Mouse (Mus musculus) neural tube, embryonic 13.5 days (tissue): Measurements from ENCODE around the gene Gm7075. TPM values are rescaled to one million over a fixed set of nuclear protein-coding genes. Genes with fewer than 3 reads are reported as not detected.
"Not testable (repeated sequence)": the region's sequence is repeated elsewhere in the genome, so short reads cannot be mapped to it uniquely, and the experiment has no call there.

Source experiments
- ATAC-seq: fragments of 200-750 bp; cut with Nextera tagmentation; 2 replicates; pipeline ENCODE4 v1.8.0; 2017; ENCODE audit warnings: low read depth, mild to moderate bottlenecking, moderate TSS enrichment, moderate library complexity
- H3K27ac ChIP-seq: fragments of 300-500 bp; sonication (generic); replicated peaks from 2 replicates; pipeline ENCODE4 v1.5.1; 2015; ENCODE audit warnings: moderate library complexity, mild to moderate bottlenecking, inconsistent platforms
- H3K27me3 ChIP-seq: fragments of 300-500 bp; sonication (generic); 2 replicates; pipeline ENCODE4 v1.6.1; 2015; ENCODE audit warnings: mild to moderate bottlenecking, inconsistent platforms
- H3K36me3 ChIP-seq: fragments of 300-500 bp; sonication (generic); 2 replicates; pipeline ENCODE4 v1.6.1; 2015; ENCODE audit warnings: mild to moderate bottlenecking, inconsistent platforms
- H3K4me1 ChIP-seq: fragments of 300-500 bp; sonication (generic); replicated peaks from 2 replicates; pipeline ENCODE4 v1.6.1; 2015; ENCODE audit warnings: inconsistent platforms
- H3K4me2 ChIP-seq: fragments of 300-500 bp; sonication (generic); 2 replicates; pipeline ENCODE4 v1.6.1; 2015; ENCODE audit warnings: inconsistent platforms, mild to moderate bottlenecking, moderate library complexity
- H3K4me3 ChIP-seq: fragments of 300-500 bp; sonication (generic); 2 replicates; pipeline ENCODE4 v1.5.1; 2015; ENCODE audit warnings: mild to moderate bottlenecking, inconsistent platforms
- H3K9ac ChIP-seq: fragments of 300-500 bp; sonication (generic); 2 replicates; pipeline ENCODE4 v1.6.1; 2015; ENCODE audit warnings: moderate library complexity, mild to moderate bottlenecking, inconsistent platforms
- H3K9me3 ChIP-seq: fragments of 300-500 bp; sonication (generic); 2 replicates; pipeline ENCODE4 v1.6.1; 2016; ENCODE audit warnings: inconsistent platforms
- WGBS: fragments of 180-500 bp; shearing (Covaris S2); methylation state at CpG from one replicate; pipeline ENCODE4 v1.1.7; 2015; 5-methylcytosine and 5-hydroxymethylcytosine counted together
- polyA plus RNA-seq: library from polyadenylated mRNA; unstranded; fragments of >200 nt; fragmentation: Nextera tagmentation; extraction: Ambion mirVana; gene quantifications from 2 replicates; pipeline ENCODE4 v1.2.1, GENCODE M21; 2015

Gm7075 gene
- polyA plus RNA-seq, 1 experiment from 2014 or later, result not detected

DNA sequence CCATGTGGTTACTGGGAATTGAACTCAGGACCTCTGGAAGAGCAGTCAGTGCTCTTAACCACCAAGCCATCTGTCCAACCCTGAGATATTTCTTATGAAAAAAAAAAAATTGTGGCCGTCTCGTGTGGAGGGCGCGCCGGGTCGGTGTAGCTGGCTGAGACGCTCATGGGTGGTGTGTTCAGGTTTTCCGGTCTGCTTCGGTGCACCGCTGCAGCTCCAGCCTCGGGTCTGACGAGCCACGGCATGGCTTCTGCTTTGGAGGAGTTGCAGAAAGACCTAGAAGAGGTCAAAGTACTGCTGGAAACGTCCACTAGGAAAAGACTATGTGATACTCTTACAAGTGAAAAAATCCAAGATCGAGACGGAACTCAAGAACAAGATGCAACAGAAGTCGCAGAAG, 8.8 kb downstream of the Gm7075 start:
- H3K27me3 ChIP-seq, result no peaks in the 10 kb centered on the region
- no peak for ATAC-seq
- no peaks in the 10 kb centered on the region for H3K4me1 ChIP-seq
- H3K9ac ChIP-seq, result no peak overlapping the region
- H3K36me3 ChIP-seq, result peaks cover 4% of the 10 kb centered on the region; the same call in 1 of the 2 replicates
- no peak overlapping the region for H3K4me2 ChIP-seq
- no peak overlapping the region for H3K27ac ChIP-seq
- no peaks in the 10 kb centered on the region for H3K9me3 ChIP-seq
- H3K4me3 ChIP-seq, result no peak overlapping the region
- WGBS, result 90% methylated on average over 17 of the region's 17 CpGs

DNA sequence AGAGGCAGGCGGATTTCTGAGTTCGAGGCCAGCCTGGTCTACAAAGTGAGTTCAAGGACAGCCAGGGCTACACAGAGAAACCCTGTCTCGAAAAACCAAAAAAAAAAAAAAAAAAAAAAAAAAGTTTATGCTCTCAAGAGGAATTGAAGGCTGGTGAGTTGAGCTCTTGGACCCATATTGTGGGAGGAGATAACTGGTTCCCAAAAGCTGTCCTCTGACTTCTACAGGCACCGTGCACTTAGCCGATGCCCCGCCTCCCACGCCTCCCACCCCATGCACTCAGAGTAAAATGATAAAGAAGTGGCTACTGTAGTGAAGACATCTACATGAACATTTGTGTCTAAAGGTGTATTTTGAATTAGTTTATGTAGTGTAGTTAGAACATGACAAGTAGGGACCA, 9.9 kb downstream of the Gm7075 start:
- not testable (repeated sequence) for H3K4me3 ChIP-seq, H3K36me3 ChIP-seq, H3K4me2 ChIP-seq, H3K9ac ChIP-seq, H3K9me3 ChIP-seq, H3K4me1 ChIP-seq, ATAC-seq, H3K27ac ChIP-seq, H3K27me3 ChIP-seq
- WGBS, result 97% methylated on average over 6 of the region's 7 CpGs

DNA sequence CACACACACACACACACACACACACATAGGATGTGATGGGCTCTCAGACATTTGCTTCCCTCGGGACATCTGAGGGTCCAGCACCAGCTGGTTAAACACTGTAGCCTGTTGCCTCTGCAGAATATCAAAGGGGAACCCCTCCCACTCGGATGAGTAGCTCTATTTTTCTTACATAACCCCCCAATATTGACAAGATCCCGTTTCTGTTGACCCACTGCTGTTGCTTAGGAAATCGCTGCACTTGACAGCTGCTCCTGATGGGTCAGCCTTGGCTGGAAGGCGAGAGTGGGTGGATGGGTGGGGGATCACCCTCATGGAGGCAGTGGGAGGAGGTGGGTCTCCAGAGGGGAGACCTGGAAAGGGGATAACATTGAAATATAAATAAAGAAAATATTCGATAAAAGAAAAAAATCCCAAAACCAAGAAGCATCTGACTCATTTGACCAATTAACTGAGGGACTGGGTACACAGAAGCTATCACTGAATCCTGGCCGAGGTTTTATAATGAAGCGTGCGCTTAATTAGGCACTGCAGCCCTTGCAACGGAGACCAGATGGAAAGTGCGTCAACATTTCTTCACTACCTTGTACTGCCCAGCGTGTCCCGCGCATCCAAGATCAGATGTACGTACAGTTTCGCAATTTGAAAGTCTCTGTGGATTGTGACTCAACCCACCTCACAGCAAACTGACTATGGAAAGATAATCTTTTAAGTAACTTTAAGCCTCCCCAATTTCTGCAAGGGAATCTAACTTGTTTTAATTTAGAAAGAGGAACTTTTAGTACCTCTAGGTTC, 11.2 kb downstream of the Gm7075 start:
- peaks cover 7% of the 10 kb centered on the region; the same call in 1 of the 2 replicates for H3K36me3 ChIP-seq
- no peak overlapping the region for H3K27ac ChIP-seq
- no peak overlapping the region for H3K9ac ChIP-seq
- ATAC-seq, result no peak
- H3K4me1 ChIP-seq, result no peaks in the 10 kb centered on the region
- H3K4me3 ChIP-seq, result no peak overlapping the region
- H3K9me3 ChIP-seq, result no peaks in the 10 kb centered on the region
- H3K27me3 ChIP-seq, result no peaks in the 10 kb centered on the region
- H3K4me2 ChIP-seq, result no peak overlapping the region
- WGBS, result 69% methylated on average over 16 of the region's 16 CpGs

DNA sequence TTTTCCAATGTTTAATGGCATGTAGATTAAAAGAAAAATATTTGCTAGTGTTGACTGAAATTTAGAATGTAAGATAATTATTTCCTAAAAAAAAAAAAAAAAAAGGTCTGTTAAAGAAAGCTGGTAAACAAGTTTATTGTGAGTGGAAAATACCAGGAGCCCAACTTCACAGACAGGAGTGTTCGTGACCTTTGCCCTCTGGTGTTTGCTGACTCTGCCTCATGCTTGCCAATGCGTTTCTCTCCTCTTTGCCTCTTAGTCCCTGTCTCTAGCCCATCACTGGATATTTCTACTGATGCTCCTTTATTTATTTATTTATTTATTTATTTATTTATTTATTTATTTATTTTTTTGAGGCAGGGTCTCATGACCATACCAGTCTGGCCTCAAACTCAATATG, 18.0 kb downstream of the Gm7075 start:
- H3K27me3 ChIP-seq, result no peaks in the 10 kb centered on the region
- H3K27ac ChIP-seq, result no peak overlapping the region
- no peak overlapping the region for H3K4me2 ChIP-seq
- no peak for ATAC-seq
- no peaks in the 10 kb centered on the region for H3K9me3 ChIP-seq
- H3K4me3 ChIP-seq, result no peak overlapping the region
- WGBS, result 85% methylated on average over 2 of the region's 2 CpGs
- H3K36me3 ChIP-seq, result peaks cover 7% of the 10 kb centered on the region; the same call in 1 of the 2 replicates
- H3K9ac ChIP-seq, result no peak overlapping the region
- no peaks in the 10 kb centered on the region for H3K4me1 ChIP-seq

DNA sequence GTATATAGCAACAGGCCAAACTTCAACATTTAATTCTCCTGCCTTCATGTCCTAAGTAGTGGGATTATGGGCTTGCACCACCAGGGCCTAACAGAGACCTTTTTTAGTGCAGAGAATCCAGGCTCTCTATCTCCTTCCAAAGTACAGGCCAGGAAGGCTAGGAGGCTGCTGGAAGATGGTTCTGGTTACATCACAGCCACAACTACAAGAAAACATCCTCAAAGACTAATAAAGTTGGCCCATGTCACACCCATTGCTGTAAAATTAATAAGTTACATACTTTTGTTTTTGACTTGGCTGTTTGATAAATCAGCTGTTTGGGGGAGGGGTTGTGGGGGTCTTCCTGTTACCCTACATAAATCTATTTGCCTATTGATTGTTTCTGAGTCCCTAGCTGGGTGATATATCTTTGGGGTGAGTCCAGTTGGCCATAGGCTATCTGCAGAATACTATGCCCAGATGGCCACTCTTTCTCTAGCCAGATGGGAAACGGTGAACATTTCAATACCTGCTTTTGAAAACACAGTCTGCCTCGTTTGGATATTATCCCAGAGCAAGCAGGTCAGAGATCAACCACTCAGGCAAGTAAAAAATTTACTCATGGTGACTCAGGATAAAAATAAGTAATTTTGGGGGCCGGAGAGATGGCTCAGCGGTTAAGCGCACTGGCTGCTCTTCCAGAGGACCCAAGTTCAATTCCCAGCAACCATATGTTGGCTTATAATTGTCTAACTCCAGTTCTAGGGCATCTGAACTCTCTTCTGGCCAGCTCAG, 18.7 kb downstream of the Gm7075 start:
- WGBS, result 79% methylated on average over 5 of the region's 5 CpGs
- no peak overlapping the region for H3K9ac ChIP-seq
- no peak for ATAC-seq
- no peak overlapping the region for H3K4me2 ChIP-seq
- no peaks in the 10 kb centered on the region for H3K9me3 ChIP-seq
- H3K4me1 ChIP-seq, result no peaks in the 10 kb centered on the region
- no peak overlapping the region for H3K27ac ChIP-seq
- peaks cover 8% of the 10 kb centered on the region for H3K36me3 ChIP-seq
- no peak overlapping the region for H3K4me3 ChIP-seq
- H3K27me3 ChIP-seq, result no peaks in the 10 kb centered on the region

DNA sequence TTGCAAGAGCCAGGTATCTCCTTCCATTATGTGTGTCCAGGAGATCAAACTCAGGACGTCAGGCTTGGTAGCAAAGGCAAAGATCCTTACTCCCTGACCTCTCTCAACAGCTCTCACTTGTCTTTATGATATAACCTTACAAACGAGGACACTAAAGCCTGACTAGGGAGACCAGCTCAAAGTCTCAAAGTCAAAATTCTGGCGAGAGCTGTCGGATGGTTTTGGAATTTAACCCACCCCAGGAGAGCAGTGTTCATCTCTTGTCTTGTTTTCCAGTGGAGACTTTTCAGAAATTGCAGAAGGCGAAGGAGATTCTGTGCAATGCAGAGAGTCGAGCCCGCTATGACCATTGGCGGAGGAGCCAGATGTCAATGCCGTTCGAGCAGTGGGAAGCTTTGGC, 24.6 kb downstream of the Gm7075 start:
- Histone ChIP-seq H3K4me2 (no peak overlapping the region), H3K4me3 (no peak overlapping the region), H3K4me1 (no peaks in the 10 kb centered on the region), H3K27ac (no peak overlapping the region), H3K27me3 (no peaks in the 10 kb centered on the region), H3K9me3 (no peaks in the 10 kb centered on the region), H3K36me3 (peaks cover 13% of the 10 kb centered on the region; the same call in 1 of the 2 replicates), H3K9ac (no peak overlapping the region)
- 88% methylated on average over 10 of the region's 10 CpGs for WGBS
- no peak for ATAC-seq

DNA sequence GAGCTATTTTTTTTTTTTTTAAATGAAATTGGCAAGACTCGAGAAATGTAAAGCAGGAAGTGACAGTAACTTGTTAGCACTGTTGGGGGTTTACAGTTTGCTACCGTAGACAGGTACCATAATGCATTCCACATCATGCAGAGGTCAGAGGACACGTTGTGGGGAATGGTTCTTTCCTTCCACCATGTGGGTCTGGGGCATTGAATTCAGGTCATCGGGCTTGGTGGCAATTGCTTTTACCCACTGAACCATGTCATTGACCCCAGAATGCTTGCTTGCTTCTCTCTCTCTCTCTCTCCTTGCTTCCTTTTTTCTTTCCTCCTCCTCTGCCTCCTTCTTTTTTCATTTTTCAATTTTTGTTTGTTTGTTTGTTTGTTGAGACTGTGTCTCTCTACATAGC, 32.6 kb downstream of the Gm7075 start:
- WGBS, result 48% methylated on average over 4 of the region's 4 CpGs
- Histone ChIP-seq H3K4me1 (no peaks in the 10 kb centered on the region), H3K9ac (no peak overlapping the region), H3K27me3 (no peaks in the 10 kb centered on the region), H3K4me3 (no peak overlapping the region), H3K4me2 (no peak overlapping the region), H3K27ac (no peak overlapping the region), H3K36me3 (no peaks in the 10 kb centered on the region), H3K9me3 (no peaks in the 10 kb centered on the region)
- ATAC-seq, result no peak

DNA sequence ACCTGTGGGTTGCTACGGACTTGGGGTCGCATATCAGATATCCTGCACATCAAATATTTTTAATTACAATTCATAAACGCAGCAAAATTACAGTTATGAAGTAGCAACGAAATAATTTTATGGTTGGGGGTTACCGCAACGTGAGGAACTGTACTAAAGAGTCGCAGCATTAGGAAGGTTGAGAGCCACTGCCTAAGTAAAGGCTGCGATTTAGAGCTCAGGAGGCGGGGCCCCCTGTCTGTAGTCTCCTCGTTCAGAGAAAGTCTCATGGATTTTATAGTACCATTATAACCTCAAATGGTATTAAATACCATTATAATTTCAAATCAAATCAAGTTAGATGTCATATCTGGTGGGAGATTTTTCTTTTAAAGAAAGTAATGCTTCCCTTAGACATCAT, 34.6 kb downstream of the Gm7075 start:
- 2% methylated on average over 10 of the region's 10 CpGs for WGBS
- no peaks in the 10 kb centered on the region for H3K36me3 ChIP-seq
- peaks cover under 1% of the 10 kb centered on the region for H3K4me1 ChIP-seq
- peak overlapping the region; percentile 64 for H3K9ac ChIP-seq
- H3K27me3 ChIP-seq, result no peaks in the 10 kb centered on the region
- peak overlapping the region; percentile 54; the same call in 1 of the 2 replicates for H3K27ac ChIP-seq
- no peaks in the 10 kb centered on the region for H3K9me3 ChIP-seq
- no peak for ATAC-seq
- H3K4me3 ChIP-seq, result peak overlapping the region; percentile 47
- peak overlapping the region; percentile 67 for H3K4me2 ChIP-seq

DNA sequence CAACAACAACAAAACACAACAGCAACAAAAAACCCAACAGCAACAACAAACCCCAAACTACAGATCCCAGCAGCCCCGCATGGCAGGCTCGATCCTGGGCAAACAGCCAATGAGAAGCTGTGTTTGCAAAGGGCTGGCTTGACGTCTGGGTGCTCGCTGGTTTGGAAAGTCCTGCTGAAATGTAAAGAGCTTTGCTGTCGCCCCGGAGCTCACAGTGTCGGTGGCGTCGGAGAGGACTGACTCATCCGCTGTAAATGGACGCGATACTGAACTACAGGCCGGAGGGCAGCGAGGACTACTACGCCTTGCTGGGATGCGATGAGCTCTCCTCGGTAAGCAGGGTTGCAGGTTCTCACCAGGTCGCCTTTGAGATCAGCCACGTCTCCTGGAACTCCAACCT, 35.1 kb downstream of the Gm7075 start:
- WGBS, result under 1% methylated on average over 19 of the region's 19 CpGs
- H3K4me1 ChIP-seq, result peaks cover 6% of the 10 kb centered on the region
- H3K9me3 ChIP-seq, result no peaks in the 10 kb centered on the region
- peak overlapping the region; percentile 54 for H3K27ac ChIP-seq
- H3K9ac ChIP-seq, result peak overlapping the region; percentile 64
- H3K4me3 ChIP-seq, result peak overlapping the region; percentile 47
- H3K4me2 ChIP-seq, result peak overlapping the region; percentile 67
- ATAC-seq, result peak; percentile 76
- H3K27me3 ChIP-seq, result peaks cover 2% of the 10 kb centered on the region
- no peaks in the 10 kb centered on the region for H3K36me3 ChIP-seq

DNA sequence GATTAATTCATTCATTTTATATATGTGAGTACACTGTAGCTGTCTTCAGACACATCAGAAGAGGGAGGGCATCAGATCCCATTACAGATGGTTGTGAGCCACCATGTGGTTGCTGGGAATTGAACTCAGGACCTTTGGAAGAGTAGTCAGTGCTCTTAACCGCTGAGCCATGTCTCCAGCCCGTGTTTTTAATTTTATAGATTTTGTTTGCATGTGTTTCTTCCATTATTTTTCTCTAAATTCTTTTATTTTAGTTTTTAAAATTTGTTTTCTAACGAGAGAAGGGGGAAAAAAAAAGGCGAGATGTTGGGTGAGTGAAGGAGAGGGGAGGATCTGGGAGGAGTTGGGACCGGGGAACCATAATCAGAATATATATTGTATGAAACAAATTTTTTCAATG, 35.7 kb downstream of the Gm7075 start:
- peak overlapping the region; percentile 47 for H3K4me3 ChIP-seq
- WGBS, result 32% methylated on average over 5 of the region's 5 CpGs
- not testable (repeated sequence) for H3K27ac ChIP-seq, H3K9me3 ChIP-seq, H3K36me3 ChIP-seq, H3K27me3 ChIP-seq, H3K4me1 ChIP-seq, ATAC-seq
- peak overlapping the region; percentile 67 for H3K4me2 ChIP-seq
- peak overlapping the region; percentile 64; the same call in 1 of the 2 replicates for H3K9ac ChIP-seq

DNA sequence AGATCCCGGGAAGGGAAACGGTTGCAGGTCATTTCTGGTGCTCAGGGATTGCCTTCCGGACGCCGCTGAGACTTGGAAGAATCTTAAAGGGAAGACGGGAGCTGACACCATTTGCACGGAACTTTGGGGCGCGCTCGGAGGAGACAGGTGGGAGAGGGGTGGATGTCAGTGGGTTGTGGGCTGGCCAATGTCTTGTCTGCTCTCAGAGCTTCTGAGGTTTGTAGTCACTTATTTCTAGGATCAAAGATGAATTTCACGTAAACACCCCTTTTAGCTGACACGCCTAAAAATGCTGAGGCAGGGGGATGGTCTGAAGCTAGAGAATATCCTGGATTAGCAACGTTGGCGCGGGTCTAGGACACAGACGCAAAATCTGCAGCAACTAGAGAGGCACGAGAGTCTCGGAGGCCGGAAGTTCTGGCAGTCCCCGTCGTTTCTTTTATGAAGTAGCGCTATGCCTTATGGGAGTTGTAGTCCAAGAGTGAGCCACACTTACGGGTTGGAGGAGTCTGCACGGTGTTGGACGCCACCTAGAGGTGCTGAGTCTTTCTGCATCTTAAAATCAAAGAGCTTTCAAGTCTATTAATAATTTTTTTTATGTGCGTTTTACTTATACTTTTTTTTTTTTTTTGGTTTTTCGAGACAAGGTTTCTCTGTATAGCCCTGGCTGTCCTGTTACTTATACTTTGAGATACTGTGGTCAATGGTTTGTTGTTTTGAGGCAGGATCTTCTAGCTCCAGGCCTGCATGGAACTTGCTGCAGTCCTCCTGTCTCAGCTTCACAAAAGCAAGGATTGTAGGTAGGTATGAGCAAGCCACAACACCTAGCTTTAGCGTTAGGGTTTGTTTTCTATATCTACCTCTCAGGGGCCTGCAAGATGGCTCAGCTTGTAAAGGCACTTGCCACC, 39.0 kb downstream of the Gm7075 start, which contains the start of gene Dnajc12:
TSS of gene Dnajc12 (plus strand) at position 72 of the 908 bp plus-strand sequence.
- peaks cover 10% of the 10 kb centered on the region for H3K4me1 ChIP-seq
- H3K27ac ChIP-seq, result peak within 1 kb of the TSS; percentile 29; the same call in 1 of the 2 replicates
- ATAC-seq, result peak; percentile 93
- H3K4me3 ChIP-seq, result peak within 1 kb of the TSS; percentile 55
- H3K9ac ChIP-seq, result peak within 1 kb of the TSS; percentile 82
- H3K9me3 ChIP-seq, result no peaks in the 10 kb centered on the region
- no peaks in the 10 kb centered on the region for H3K36me3 ChIP-seq
- WGBS, result under 1% methylated on average over 28 of the region's 28 CpGs
- peaks cover 11% of the 10 kb centered on the region for H3K27me3 ChIP-seq
- H3K4me2 ChIP-seq, result peak within 1 kb of the TSS; percentile 87
